Mouse (Mus musculus) ES-Bruce4 (cell line): ENCODE results near the gene 1110002E22Rik.

Experiments
- CTCF ChIP-seq: IDR thresholded peaks from one replicate; pipeline ENCODE4 v1.8.1; 2011; ENCODE audit warnings: low read depth, low read length
- POLR2A ChIP-seq: IDR thresholded peaks from one replicate; pipeline ENCODE4 v1.8.1; 2011; ENCODE audit warnings: low read length; ENCODE audit not compliant: insufficient read depth

GRCm38 (mm10) chr3:138083073-138083637 lies 18.3 kb downstream of the 1110002E22Rik start:
- TF ChIP-seq CTCF (no peak), POLR2A (no peak)
